Mouse (Mus musculus) MN1 (cell line): ENCODE results near the gene Brinp2.

ENCODE experiments used
- DNase-seq: peaks from one replicate; pipeline ENCODE4 v3.0.0-alpha.2; 2016; ENCODE audit warnings: low spot score

The Brinp2 gene

GRCm38 (mm10) chr1:158295270-158295669 is 60.9 kb downstream of the Brinp2 start:
- no peak for DNase-seq

GRCm38 (mm10) chr1:158285198-158285597 is 70.9 kb downstream of the Brinp2 start:
- DNase-seq, result no peak

- no peak for DNase-seq
Observed at GRCm38 (mm10) chr1:158283869-158284268, 72.3 kb downstream of the Brinp2 start.

GRCm38 (mm10) chr1:158272058-158272457 is 84.1 kb downstream of the Brinp2 start:
- no peak for DNase-seq

GRCm38 (mm10) chr1:158267020-158267571 is 89.0 kb downstream of the Brinp2 start:
- DNase-seq, result peak; percentile 63

GRCm38 (mm10) chr1:158266293-158267019 is 89.7 kb downstream of the Brinp2 start:
- DNase-seq, result no peak

- DNase-seq, result no peak
Observed at GRCm38 (mm10) chr1:158259516-158260235, 96.5 kb downstream of the Brinp2 start.

GRCm38 (mm10) chr1:158258685-158259292 is 97.3 kb downstream of the Brinp2 start:
- no peak for DNase-seq

GRCm38 (mm10) chr1:158255912-158256680 is 100.0 kb downstream of the Brinp2 start:
- no peak for DNase-seq

GRCm38 (mm10) chr1:158252682-158253222 is 103.4 kb downstream of the Brinp2 start:
- no peak for DNase-seq

- no peak for DNase-seq
Observed at GRCm38 (mm10) chr1:158248266-158248665, 107.9 kb downstream of the Brinp2 start.

- DNase-seq, result no peak
Observed at GRCm38 (mm10) chr1:158246476-158247153, 109.5 kb downstream of the Brinp2 start.

GRCm38 (mm10) chr1:158245486-158245885 is 110.6 kb downstream of the Brinp2 start:
- no peak for DNase-seq

GRCm38 (mm10) chr1:158244016-158244415 is 112.1 kb downstream of the Brinp2 start:
- no peak for DNase-seq

GRCm38 (mm10) chr1:158241848-158242556 is 114.1 kb downstream of the Brinp2 start:
- DNase-seq, result no peak

GRCm38 (mm10) chr1:158239841-158240240 is 116.3 kb downstream of the Brinp2 start:
- DNase-seq, result no peak

GRCm38 (mm10) chr1:158238722-158239121 is 117.4 kb downstream of the Brinp2 start:
- DNase-seq, result peak; percentile 39

- no peak for DNase-seq
Observed at GRCm38 (mm10) chr1:158228687-158229224, 127.4 kb downstream of the Brinp2 start.

- DNase-seq, result peak; percentile 23
Observed at GRCm38 (mm10) chr1:158227239-158227638, 128.9 kb downstream of the Brinp2 start.

- DNase-seq, result no peak
Observed at GRCm38 (mm10) chr1:158226689-158227088, 129.4 kb downstream of the Brinp2 start.
